8 mouse cellular contexts compared by ENCODE assay signal in the genomic region with DNA sequence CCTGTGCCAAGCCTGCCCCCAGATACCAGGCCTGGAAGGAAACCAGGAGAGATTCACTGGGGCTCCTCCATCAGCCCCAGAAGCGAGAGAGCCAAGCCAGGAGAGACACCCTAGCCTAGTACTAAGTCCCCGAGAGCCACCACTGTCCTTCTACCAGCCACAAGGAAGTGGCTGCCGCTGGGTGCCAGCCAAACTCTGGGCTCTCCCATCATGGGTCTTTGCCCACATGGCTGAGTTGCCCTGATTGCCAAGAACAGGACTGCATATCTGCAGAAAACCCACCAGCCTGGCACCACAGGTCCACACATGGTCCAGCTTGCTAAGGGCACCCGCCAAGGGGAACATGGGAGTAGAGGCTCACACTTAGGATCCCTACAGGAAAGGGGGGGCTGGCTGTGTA. TPM values are rescaled to one million over a fixed set of nuclear protein-coding genes. Genes with fewer than 3 reads are reported as not detected.
DNase-seq lines count a peak whose midpoint lies in the region; ATAC-seq and TF ChIP-seq lines count a peak whose summit lies in the region.

No protein-coding gene starts in this region.

- peaks cover 21% of the 10 kb centered on the region for H3K4me1 ChIP-seq in liver, adult 2 months (ENCODE audit: control insufficient read depth, insufficient read depth, low read length)
- H3K4me1 ChIP-seq in cortical plate, adult 2 months (ENCODE audit: control insufficient read depth, insufficient read depth, low read length) = peaks cover 18% of the 10 kb centered on the region
- H3K4me1 ChIP-seq in heart, embryonic 10.5 days = peaks cover 86% of the 10 kb centered on the region
- peaks cover 57% of the 10 kb centered on the region for H3K4me1 ChIP-seq in kidney, embryonic 14.5 days (ENCODE audit: control insufficient read depth, insufficient read depth, low read length)
- peaks cover 65% of the 10 kb centered on the region for H3K4me1 ChIP-seq in liver, embryonic 13.5 days (replicated peaks)

- H3K79me2 ChIP-seq in liver, adult 2 months (ENCODE audit: control insufficient read depth, insufficient read depth, low read length) = no peaks in the 10 kb centered on the region; the same call in 1 of the 2 replicates

- ATAC-seq in kidney, embryonic 14.5 days (ENCODE audit: low FRiP score, low TSS enrichment) = no peak
- ATAC-seq in liver, embryonic 13.5 days (ENCODE audit: low read depth) = no peak

- 58% methylated on average over 4 of the region's 4 CpGs for WGBS in liver, adult 2 months
- WGBS in heart, embryonic 10.5 days = 77% methylated on average over 4 of the region's 4 CpGs
- WGBS in kidney, embryonic 14.5 days = 75% methylated on average over 4 of the region's 4 CpGs
- WGBS in liver, embryonic 13.5 days (ENCODE audit: insufficient replicate concordance) = 54% methylated on average over 4 of the region's 4 CpGs

- 0 out of 2 replicates have a peak overlapping the region, but pooled peaks have one; percentile 19 for H3K27ac ChIP-seq in liver, adult 2 months (replicated peaks; ENCODE audit: insufficient read depth, low read depth, low read length)
- peak overlapping the region; percentile 5; the same call in 1 of the 2 replicates for H3K27ac ChIP-seq in cortical plate, adult 2 months (ENCODE audit: insufficient read depth, low read length)
- H3K27ac ChIP-seq in heart, embryonic 10.5 days = peak overlapping the region; percentile 99
- H3K27ac ChIP-seq in kidney, embryonic 14.5 days (ENCODE audit: low read depth, low read length) = no peak overlapping the region
- H3K27ac ChIP-seq in liver, embryonic 13.5 days = no peak overlapping the region

- no peaks in the 10 kb centered on the region for H3K9me3 ChIP-seq in heart, embryonic 10.5 days
- no peaks in the 10 kb centered on the region for H3K9me3 ChIP-seq in kidney, embryonic 14.5 days (ENCODE audit: control insufficient read depth, low read length)
- H3K9me3 ChIP-seq in liver, embryonic 13.5 days (replicated peaks) = no peaks in the 10 kb centered on the region

- no peak for TF ChIP-seq POLR2A in liver, adult 2 months (IDR thresholded peaks at IDR 0.05; ENCODE audit: extremely low read depth, insufficient read depth, low read length)
- no peak for TF ChIP-seq POLR2A in cortical plate, adult 2 months (IDR thresholded peaks at IDR 0.05; ENCODE audit: extremely low read depth, insufficient read depth, low read length)

- H3K4me2 ChIP-seq in kidney, embryonic 14.5 days (replicated peaks; ENCODE audit: low read depth, low read length) = peak overlapping the region; percentile 74
- H3K4me2 ChIP-seq in liver, embryonic 13.5 days = peak overlapping the region; percentile 83; the same call in 1 of the 2 replicates

- DNase-seq in liver, adult 2 months (ENCODE audit: extremely low read depth, low read depth, low spot score) = no peak
- no peak for DNase-seq in liver
- no peak for DNase-seq in heart, embryonic 10.5 days (ENCODE audit: low spot score)
- no peak for DNase-seq in liver, embryonic 13.5 days
- peak; percentile 32 for DNase-seq in naive thymus-derived CD4-positive, alpha-beta T cell, adult 2 months (ENCODE audit: low read depth)
- no peak for DNase-seq in spleen, postnatal 10 days (ENCODE audit: low spot score in 2 of 2)

- peak overlapping the region; percentile 31; the same call in 1 of the 2 replicates for H3K9ac ChIP-seq in liver, adult 2 months (ENCODE audit: low read depth, low read length)
- H3K9ac ChIP-seq in kidney, embryonic 14.5 days (ENCODE audit: low read depth, low read length) = peak overlapping the region; percentile 97; the same call in 1 of the 2 replicates
- no peak overlapping the region for H3K9ac ChIP-seq in liver, embryonic 13.5 days

- no peak overlapping the region for H3K4me3 ChIP-seq in liver, adult 2 months (ENCODE audit: insufficient read depth, low read depth, low read length)
- peak overlapping the region; percentile 84 for H3K4me3 ChIP-seq in cortical plate, adult 2 months (ENCODE audit: insufficient read depth, low read length)
- peak overlapping the region; percentile 90 for H3K4me3 ChIP-seq in heart, embryonic 10.5 days
- H3K4me3 ChIP-seq in kidney, embryonic 14.5 days (ENCODE audit: low read length) = peak overlapping the region; percentile 92
- peak overlapping the region; percentile 69; the same call in 1 of the 2 replicates for H3K4me3 ChIP-seq in liver, embryonic 13.5 days (replicated peaks)

- no peaks in the 10 kb centered on the region for H3K27me3 ChIP-seq in liver, adult 2 months (ENCODE audit: control insufficient read depth, insufficient read depth, low read length)
- H3K27me3 ChIP-seq in heart, embryonic 10.5 days (ENCODE audit: insufficient read depth, poor library complexity, severe bottlenecking) = peaks cover 6% of the 10 kb centered on the region; the same call in 1 of the 2 replicates
- H3K27me3 ChIP-seq in kidney, embryonic 14.5 days (ENCODE audit: control insufficient read depth, insufficient read depth, low read length) = no peaks in the 10 kb centered on the region
- H3K27me3 ChIP-seq in liver, embryonic 13.5 days = peaks cover 20% of the 10 kb centered on the region

- no peaks in the 10 kb centered on the region for H3K36me3 ChIP-seq in liver, adult 2 months (ENCODE audit: control insufficient read depth, insufficient read depth, low read length)
- peaks cover 32% of the 10 kb centered on the region for H3K36me3 ChIP-seq in heart, embryonic 10.5 days
- peaks cover 36% of the 10 kb centered on the region for H3K36me3 ChIP-seq in kidney, embryonic 14.5 days (ENCODE audit: control insufficient read depth, insufficient read depth, low read length)
- H3K36me3 ChIP-seq in liver, embryonic 13.5 days = peaks cover 5% of the 10 kb centered on the region

- TF ChIP-seq CTCF in liver, adult 2 months (IDR thresholded peaks at IDR 0.05; ENCODE audit: low read depth, low read length) = no peak
- no peak for TF ChIP-seq CTCF in cortical plate, adult 2 months (IDR thresholded peaks at IDR 0.05; ENCODE audit: extremely low read depth, insufficient read depth, low read length)

RNA-seq across cellular contexts. Expression of a gene that starts 15.1 kb away (rescaled TPM):
- total RNA-seq in liver, adult 2 months (2014; rRNA removed) = 4.3 and 6.8 TPM in 2 replicates
- polyA plus RNA-seq in liver, adult 2 months (2012; rRNA removed) = 4.7 and 6.6 TPM in 2 replicates
- polyA plus RNA-seq in cortical plate, adult 2 months (2012; rRNA removed) = 185 and 194 TPM in 2 replicates
- 87.9 and 102 TPM in 2 replicates for polyA plus RNA-seq in heart, embryonic 10.5 days (2016; fragmentation: Nextera tagmentation; extraction: Ambion mirVana)
- 88.8 and 107 TPM in 2 replicates for polyA plus RNA-seq in kidney, embryonic 14.5 days (2014; fragmentation: Nextera tagmentation; extraction: Ambion mirVana)
- 10.4 and 11.4 TPM in 2 replicates for polyA plus RNA-seq in liver, embryonic 13.5 days (2015; fragmentation: Nextera tagmentation; extraction: Ambion mirVana)

RNA-seq across cellular contexts. Expression of a gene that starts 36.9 kb away (rescaled TPM):
- total RNA-seq in liver, adult 2 months (2014; rRNA removed) = 6.0 and 10.1 TPM in 2 replicates
- 46.8 and 48.7 TPM in 2 replicates for polyA plus RNA-seq in liver, adult 2 months (2012; rRNA removed)
- 69.6 and 75.6 TPM in 2 replicates for polyA plus RNA-seq in cortical plate, adult 2 months (2012; rRNA removed)
- 67.7 and 76.3 TPM in 2 replicates for polyA plus RNA-seq in heart, embryonic 10.5 days (2016; fragmentation: Nextera tagmentation; extraction: Ambion mirVana)
- polyA plus RNA-seq in kidney, embryonic 14.5 days (2014; fragmentation: Nextera tagmentation; extraction: Ambion mirVana) = 45.8 and 63.1 TPM in 2 replicates
- polyA plus RNA-seq in liver, embryonic 13.5 days (2015; fragmentation: Nextera tagmentation; extraction: Ambion mirVana) = 8.7 and 12.1 TPM in 2 replicates

Comparison
In these comparisons a context has a peak if more than half of its experiments do, and no peak if none do; other contexts are left out.
1. H3K27ac ChIP-seq: peak in liver, adult 2 months (single experiment), cortical plate, adult 2 months (single experiment) and heart, embryonic 10.5 days (single experiment); none in kidney, embryonic 14.5 days (single experiment) and liver, embryonic 13.5 days (single experiment).